Mouse (Mus musculus) CH12.LX (cell line): Measurements from ENCODE around the gene Gdf7.

ENCODE experiments used
- CHD2 ChIP-seq: IDR thresholded peaks from 2 replicates; pipeline ENCODE4 v1.6.1; 2011; ENCODE audit warnings: low read length, improper control_type of control experiment
- ELF1 ChIP-seq: IDR thresholded peaks from 2 replicates; pipeline ENCODE4 v1.6.1; 2014; ENCODE audit warnings: low read depth, mild to moderate bottlenecking, inconsistent platforms, low read length, improper control_type of control experiment

DNA sequence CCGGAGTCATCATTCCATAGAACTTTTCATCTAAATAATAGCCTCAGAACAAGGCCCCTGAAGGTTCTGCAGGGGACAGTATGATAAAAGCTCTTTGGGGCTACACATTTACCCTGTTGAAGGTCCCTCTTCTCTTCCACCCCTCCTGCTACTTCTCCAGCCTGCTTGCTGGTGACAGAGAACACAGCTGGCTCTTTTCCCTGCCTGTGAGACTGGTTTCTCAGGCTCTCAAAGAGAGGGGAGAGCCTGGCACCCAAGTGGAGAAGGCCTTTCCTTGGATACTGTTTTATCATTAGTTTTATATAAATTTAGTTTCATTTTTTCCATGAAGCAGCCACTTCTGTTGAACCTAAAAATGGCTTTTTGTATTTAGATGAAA lies 25.9 kb upstream of the Gdf7 start:
- TF ChIP-seq CHD2 = no peak
- TF ChIP-seq ELF1 = no peak
